ENCODE assay signal across 12 mouse cellular contexts in the genomic region with DNA sequence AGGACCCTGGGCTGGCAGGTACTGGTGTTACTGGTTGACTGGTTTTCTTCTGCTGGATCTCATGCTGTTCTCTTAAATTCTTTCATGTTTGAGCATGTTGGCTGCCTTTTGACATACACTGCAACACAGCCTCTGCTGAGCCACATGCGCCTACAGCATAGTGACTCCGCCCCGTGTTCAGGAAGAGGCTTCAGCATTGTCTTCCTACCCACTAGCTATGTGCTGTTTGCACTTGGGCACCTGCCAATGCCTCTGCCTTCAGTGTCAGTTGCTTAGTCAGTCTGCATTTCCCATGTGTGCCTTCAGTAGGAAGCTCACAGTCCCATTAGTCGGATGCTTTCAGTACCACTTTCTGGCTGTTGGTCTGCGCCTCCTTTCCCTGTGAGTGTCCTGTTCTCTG. TPM values are rescaled to one million over a fixed set of nuclear protein-coding genes. Genes with fewer than 3 reads are reported as not detected.
DNase-seq lines count a peak whose midpoint lies in the region; ATAC-seq and TF ChIP-seq lines count a peak whose summit lies in the region.
"Had no signal": no experiment of that assay in that cellular context is flagged by ENCODE, and none has a peak within 500 bp of the region (broad histone marks: within the 10 kb centered on the region; RNA-seq: fewer than 3 reads in every experiment).

No protein-coding gene starts in this region.

- no peaks in the 10 kb centered on the region for H3K27me3 ChIP-seq in spleen, adult 2 months (ENCODE audit: control insufficient read depth, insufficient read depth, low read length)
- no peaks in the 10 kb centered on the region for H3K27me3 ChIP-seq in megakaryocyte, embryonic 14.5 days (replicated peaks)
- no peaks in the 10 kb centered on the region for H3K27me3 ChIP-seq in forebrain, embryonic 16.5 days (replicated peaks; ENCODE audit: control insufficient read depth, insufficient read depth, low read length)
- H3K27me3 ChIP-seq: forebrain, embryonic 13.5 days; midbrain, embryonic 13.5 days had no signal

- H3K27ac ChIP-seq in spleen, adult 2 months (ENCODE audit: insufficient read depth, low read length) = peak overlapping the region; percentile 22; the same call in 1 of the 2 replicates
- H3K27ac ChIP-seq in forebrain, embryonic 16.5 days (ENCODE audit: low read length) = no peak overlapping the region
- H3K27ac ChIP-seq: forebrain, embryonic 13.5 days; liver, embryonic 14.5 days; midbrain, embryonic 13.5 days had no signal

- no peaks in the 10 kb centered on the region for H3K4me1 ChIP-seq in spleen, adult 2 months (ENCODE audit: control insufficient read depth, insufficient read depth, insufficient read length)
- peaks cover 80% of the 10 kb centered on the region for H3K4me1 ChIP-seq in megakaryocyte, embryonic 14.5 days
- H3K4me1 ChIP-seq in forebrain, embryonic 16.5 days (replicated peaks; ENCODE audit: control insufficient read depth, insufficient read depth, low read length) = no peaks in the 10 kb centered on the region
- H3K4me1 ChIP-seq: forebrain, embryonic 13.5 days; midbrain, embryonic 13.5 days had no signal

- TF ChIP-seq CTCF in spleen, adult 2 months (IDR thresholded peaks at IDR 0.05; ENCODE audit: extremely low read depth, insufficient read depth, insufficient read length, insufficient replicate concordance) = no peak

- H3K9ac ChIP-seq in forebrain, embryonic 16.5 days (replicated peaks; ENCODE audit: low read depth, low read length) = no peak overlapping the region
- H3K9ac ChIP-seq: forebrain, embryonic 13.5 days; liver, embryonic 14.5 days; midbrain, embryonic 13.5 days had no signal

- H3K4me2 ChIP-seq in forebrain, embryonic 16.5 days (ENCODE audit: low read length) = no peak overlapping the region
- H3K4me2 ChIP-seq: forebrain, embryonic 13.5 days; midbrain, embryonic 13.5 days had no signal

- peak; percentile 19 for DNase-seq in adrenal gland, postnatal 25 days
- no peak for DNase-seq in adrenal gland, adult 18-20 months (ENCODE audit: low spot score in 2 of 2)
- DNase-seq in kidney, postnatal 25 days = peak; percentile 52 to 65
- DNase-seq in kidney, adult 8-10 months = no peak
- DNase-seq in spleen, adult 2 months (ENCODE audit: low read depth in 1 of 2, low spot score in 2 of 2) = no peak
- DNase-seq in spleen, postnatal 14 days (ENCODE audit: low spot score in 2 of 2) = no peak
- DNase-seq: heart, postnatal 4 days had no signal

- H3K4me3 ChIP-seq in spleen, adult 2 months (ENCODE audit: extremely low read depth, insufficient read depth, insufficient read length) = no peak overlapping the region
- peak overlapping the region; percentile 72 for H3K4me3 ChIP-seq in megakaryocyte, embryonic 14.5 days (replicated peaks)
- no peak overlapping the region for H3K4me3 ChIP-seq in forebrain, embryonic 16.5 days (replicated peaks; ENCODE audit: low read length)
- H3K4me3 ChIP-seq: forebrain, embryonic 13.5 days; midbrain, embryonic 13.5 days had no signal

- H3K36me3 ChIP-seq in spleen, adult 2 months (ENCODE audit: control insufficient read depth, insufficient read depth, low read length) = peaks cover 20% of the 10 kb centered on the region
- H3K36me3 ChIP-seq in megakaryocyte, embryonic 14.5 days (replicated peaks; ENCODE audit: low read length) = peaks cover 99% of the 10 kb centered on the region
- peaks cover 19% of the 10 kb centered on the region for H3K36me3 ChIP-seq in forebrain, embryonic 16.5 days (ENCODE audit: control insufficient read depth, insufficient read depth)

- H3K9me3 ChIP-seq in megakaryocyte, embryonic 14.5 days = no peaks in the 10 kb centered on the region
- H3K9me3 ChIP-seq in forebrain, embryonic 16.5 days (ENCODE audit: control insufficient read depth, low read length) = no peaks in the 10 kb centered on the region
- H3K9me3 ChIP-seq: forebrain, embryonic 13.5 days; midbrain, embryonic 13.5 days had no signal

- 76% methylated on average over 5 of the region's 5 CpGs for WGBS in spleen, adult 2 months
- WGBS in forebrain, embryonic 16.5 days = 90% methylated on average over 5 of the region's 5 CpGs

- no peak for TF ChIP-seq POLR2A in spleen, adult 2 months (IDR thresholded peaks at IDR 0.05; ENCODE audit: low read depth, low read length)

- ATAC-seq in forebrain, embryonic 16.5 days = no peak
- ATAC-seq: forebrain, embryonic 13.5 days; midbrain, embryonic 13.5 days had no signal

RNA-seq across cellular contexts. Expression of gene Sfswap, which starts 23.7 kb away (rescaled TPM):
- total RNA-seq in adrenal gland, postnatal 25 days (2021) = 68.9 and 74.1 TPM in 2 replicates
- total RNA-seq in adrenal gland, adult 18-20 months (2021) = 10 to 100 TPM; 47.7 to 58.3 TPM
- polyA plus RNA-seq in spleen, adult 2 months (2012; rRNA removed) = 69.8 and 89.7 TPM in 2 replicates
- polyA plus RNA-seq in megakaryocyte, embryonic 14.5 days (2012; ENCODE audit: insufficient read depth, low replicate concordance) = 48.3 and 60.9 TPM in 2 replicates
- polyA plus RNA-seq in forebrain, embryonic 16.5 days (2015; fragmentation: Nextera tagmentation; extraction: Ambion mirVana) = 55.4 and 56.3 TPM in 2 replicates

RNA-seq across cellular contexts. Expression of gene Mmp17, which starts 59.2 kb away (rescaled TPM):
- 0.62 and 0.88 TPM in 2 replicates for total RNA-seq in adrenal gland, postnatal 25 days (2021)
- 1 to 10 TPM; 1.4 to 1.5 TPM for total RNA-seq in adrenal gland, adult 18-20 months (2021)
- polyA plus RNA-seq in spleen, adult 2 months (2012; rRNA removed) = 3.2 and 3.4 TPM in 2 replicates
- polyA plus RNA-seq in megakaryocyte, embryonic 14.5 days (2012; ENCODE audit: insufficient read depth, low replicate concordance) = 0.76 TPM in 1 of 2 replicates, not detected in the other
- 17.7 and 20.2 TPM in 2 replicates for polyA plus RNA-seq in forebrain, embryonic 16.5 days (2015; fragmentation: Nextera tagmentation; extraction: Ambion mirVana)

Comparison
In these comparisons a context has a peak if more than half of its experiments do, and no peak if none do; other contexts are left out.
1. DNase-seq: peak in adrenal gland, postnatal 25 days (single experiment) and kidney, postnatal 25 days (2 of 2); none in adrenal gland, adult 18-20 months (0 of 2), kidney, adult 8-10 months (0 of 2), spleen, adult 2 months (0 of 2) and spleen, postnatal 14 days (0 of 2).